ENCODE assay signal across 8 mouse cellular contexts in genomic region chr4:46989842-46990241, GRCm38 (mm10). TPM values are rescaled to one million over a fixed set of nuclear protein-coding genes. Genes with fewer than 3 reads are reported as not detected.
DNase-seq lines count a peak whose midpoint lies in the region; ATAC-seq and TF ChIP-seq lines count a peak whose summit lies in the region.

No protein-coding gene starts in this region.

- H3K9ac ChIP-seq in forebrain, embryonic 15.5 days (replicated peaks) = peak overlapping the region; percentile 73
- H3K9ac ChIP-seq in liver, postnatal 0 days (replicated peaks) = no peak overlapping the region; the same call in 1 of the 2 replicates

- ATAC-seq in forebrain, embryonic 15.5 days (replicated peaks) = peak; percentile 65
- 0 out of 2 replicates have a peak, but pooled peaks have one; percentile 32 for ATAC-seq in liver, postnatal 0 days

- H3K27me3 ChIP-seq in forebrain, embryonic 15.5 days = peaks cover 36% of the 10 kb centered on the region
- H3K27me3 ChIP-seq in liver, postnatal 0 days (ENCODE audit: insufficient read depth, low read length) = peaks cover 46% of the 10 kb centered on the region

- H3K27ac ChIP-seq in gastrocnemius, adult 2 months = no peak overlapping the region
- 0 out of 2 replicates have a peak overlapping the region, but pooled peaks have one; percentile 35 for H3K27ac ChIP-seq in forebrain, embryonic 15.5 days (replicated peaks)
- no peak overlapping the region for H3K27ac ChIP-seq in liver, postnatal 0 days (ENCODE audit: low read depth)

- TF ChIP-seq CTCF in gastrocnemius, adult 2 months (IDR thresholded peaks at IDR 0.05) = peak; percentile 38
- TF ChIP-seq CTCF in liver, postnatal 0 days (IDR thresholded peaks at IDR 0.05; ENCODE audit: low read depth) = peak; percentile 54

- peak overlapping the region; percentile 88 for H3K4me2 ChIP-seq in forebrain, embryonic 15.5 days (replicated peaks)
- H3K4me2 ChIP-seq in liver, postnatal 0 days (ENCODE audit: low read depth, low read length) = peak overlapping the region; percentile 67

- intact Hi-C loops in gastrocnemius, adult 2 months (cut with DNase I) = no loop called here

- WGBS in forebrain, embryonic 15.5 days = 1% methylated on average over 17 of the region's 17 CpGs
- WGBS in liver, postnatal 0 days (ENCODE audit: insufficient replicate concordance) = under 1% methylated on average over 17 of the region's 17 CpGs

- H3K4me3 ChIP-seq in gastrocnemius, adult 2 months = no peak overlapping the region
- H3K4me3 ChIP-seq in forebrain, embryonic 15.5 days = peak overlapping the region; percentile 67
- H3K4me3 ChIP-seq in liver, postnatal 0 days (ENCODE audit: low read depth, low read length) = no peak overlapping the region

- no peaks in the 10 kb centered on the region for H3K9me3 ChIP-seq in forebrain, embryonic 15.5 days
- no peaks in the 10 kb centered on the region for H3K9me3 ChIP-seq in liver, postnatal 0 days (ENCODE audit: low read length)

- peaks cover 37% of the 10 kb centered on the region for H3K4me1 ChIP-seq in forebrain, embryonic 15.5 days
- H3K4me1 ChIP-seq in liver, postnatal 0 days (ENCODE audit: insufficient read depth) = peaks cover 16% of the 10 kb centered on the region

- H3K36me3 ChIP-seq in forebrain, embryonic 15.5 days = no peaks in the 10 kb centered on the region
- H3K36me3 ChIP-seq in liver, postnatal 0 days (replicated peaks; ENCODE audit: insufficient read depth, low read length) = no peaks in the 10 kb centered on the region

- no peak for TF ChIP-seq EP300 in liver, postnatal 0 days (IDR thresholded peaks at IDR 0.05; ENCODE audit: low read depth)

- no peak for DNase-seq in gastrocnemius, adult 2 months
- DNase-seq in gastrocnemius, adult 8-10 months (ENCODE audit: low spot score in 2 of 2) = no peak
- peak; percentile 90 to 93 for DNase-seq in cerebellum, adult 18-20 months
- peak; percentile 55 for DNase-seq in kidney, postnatal 10 days
- DNase-seq in liver, postnatal 0 days = peak; percentile 55
- peak; percentile 78 for DNase-seq in right cerebral cortex, postnatal 14 days
- no peak for DNase-seq in T-cell, adult 2 months (ENCODE audit: low spot score)

RNA-seq across cellular contexts. Expression of gene Gabbr2, which starts 1.8 kb away (rescaled TPM):
- under 1 TPM; 0.06 to 0.10 TPM for total RNA-seq in gastrocnemius, adult 2 months (2021)
- total RNA-seq in gastrocnemius, adult 8-10 months (2022) = under 1 TPM in 2 of 4 experiments, not detected in 2; 0.05 to 0.17 TPM
- 3.6 and 5.4 TPM in 2 replicates for polyA plus RNA-seq in forebrain, embryonic 15.5 days (2015; fragmentation: Nextera tagmentation; extraction: Ambion mirVana)
- polyA plus RNA-seq in liver, postnatal 0 days (2015; fragmentation: Nextera tagmentation; extraction: Ambion mirVana) = 0.11 and 0.20 TPM in 2 replicates

Comparison
In these comparisons a context has a peak if more than half of its experiments do, and no peak if none do; other contexts are left out.
1. DNase-seq: peak in cerebellum, adult 18-20 months (2 of 2), kidney, postnatal 10 days (single experiment), liver, postnatal 0 days (single experiment) and right cerebral cortex, postnatal 14 days (single experiment); none in gastrocnemius, adult 2 months (single experiment), gastrocnemius, adult 8-10 months (0 of 2) and T-cell, adult 2 months (single experiment).